Comparison of ENCODE assay signal across 19 mouse cellular contexts in genomic region chr14:21547965-21548364, GRCm38 (mm10).
DNase-seq lines count a peak whose midpoint lies in the region; ATAC-seq lines count a peak whose summit lies in the region.
"Had no signal": no experiment of that assay in that cellular context is flagged by ENCODE, and none has a peak within 500 bp of the region (broad histone marks: within the 10 kb centered on the region; RNA-seq: fewer than 3 reads in every experiment).

No protein-coding gene starts in this region.

- no peak for ATAC-seq in hindbrain, embryonic 14.5 days (ENCODE audit: low FRiP score)
- no peak for ATAC-seq in hindbrain, embryonic 11.5 days (ENCODE audit: low FRiP score)
- no peak for ATAC-seq in embryonic facial prominence, embryonic 13.5 days (ENCODE audit: insufficient number of reproducible peaks, insufficient read depth, low FRiP score, low TSS enrichment, low read depth)
- ATAC-seq in midbrain, embryonic 16.5 days, result no peak
- ATAC-seq: activated CD4-positive, CD25-positive, alpha-beta regulatory T cell, adult 4 months; liver, postnatal 0 days had no signal

- 0 out of 2 replicates have a peak overlapping the region, but pooled peaks have one; percentile 11 for H3K27ac ChIP-seq in hindbrain, embryonic 14.5 days
- H3K27ac ChIP-seq in hindbrain, embryonic 11.5 days (ENCODE audit: low read depth, low read length), result no peak overlapping the region
- H3K27ac ChIP-seq in embryonic facial prominence, embryonic 13.5 days, result peak overlapping the region; percentile 80; the same call in 1 of the 2 replicates
- peak overlapping the region; percentile 28 for H3K27ac ChIP-seq in midbrain, embryonic 16.5 days (ENCODE audit: low read length)

- H3K4me3 ChIP-seq in hindbrain, embryonic 14.5 days (replicated peaks; ENCODE audit: low read length), result no peak overlapping the region
- H3K4me3 ChIP-seq in hindbrain, embryonic 11.5 days (ENCODE audit: low read depth, low read length), result no peak overlapping the region
- no peak overlapping the region for H3K4me3 ChIP-seq in embryonic facial prominence, embryonic 13.5 days
- no peak overlapping the region for H3K4me3 ChIP-seq in midbrain, embryonic 16.5 days (ENCODE audit: low read depth, low read length)
- H3K4me3 ChIP-seq: erythroblast, embryonic 14.5 days; forebrain, embryonic 15.5 days; megakaryocyte, embryonic 14.5 days had no signal

- no peak overlapping the region for H3K9ac ChIP-seq in hindbrain, embryonic 14.5 days
- no peak overlapping the region for H3K9ac ChIP-seq in hindbrain, embryonic 11.5 days (ENCODE audit: low read depth, low read length)
- no peak overlapping the region for H3K9ac ChIP-seq in embryonic facial prominence, embryonic 13.5 days
- H3K9ac ChIP-seq in midbrain, embryonic 16.5 days (ENCODE audit: low read depth, low read length), result no peak overlapping the region
- H3K9ac ChIP-seq: forebrain, embryonic 15.5 days; liver, postnatal 0 days had no signal

- H3K9me3 ChIP-seq in hindbrain, embryonic 14.5 days (ENCODE audit: control insufficient read depth, low read length), result no peaks in the 10 kb centered on the region
- H3K9me3 ChIP-seq in hindbrain, embryonic 11.5 days (ENCODE audit: control insufficient read depth, low read length), result no peaks in the 10 kb centered on the region
- H3K9me3 ChIP-seq in embryonic facial prominence, embryonic 13.5 days, result no peaks in the 10 kb centered on the region
- no peaks in the 10 kb centered on the region for H3K9me3 ChIP-seq in midbrain, embryonic 16.5 days (replicated peaks; ENCODE audit: control insufficient read depth, low read length, poor library complexity, severe bottlenecking)
- H3K9me3 ChIP-seq: forebrain, embryonic 15.5 days; megakaryocyte, embryonic 14.5 days had no signal

- H3K27me3 ChIP-seq in hindbrain, embryonic 14.5 days (ENCODE audit: control insufficient read depth, insufficient read depth, low read length), result no peaks in the 10 kb centered on the region
- H3K27me3 ChIP-seq in hindbrain, embryonic 11.5 days (ENCODE audit: control insufficient read depth, insufficient read depth, low read length), result no peaks in the 10 kb centered on the region
- no peaks in the 10 kb centered on the region for H3K27me3 ChIP-seq in embryonic facial prominence, embryonic 13.5 days
- no peaks in the 10 kb centered on the region for H3K27me3 ChIP-seq in midbrain, embryonic 16.5 days (ENCODE audit: control insufficient read depth, insufficient read depth, low read depth, low read length)
- H3K27me3 ChIP-seq: forebrain, embryonic 15.5 days; megakaryocyte, embryonic 14.5 days had no signal

- no peak overlapping the region for H3K4me2 ChIP-seq in hindbrain, embryonic 14.5 days (replicated peaks)
- no peak overlapping the region for H3K4me2 ChIP-seq in hindbrain, embryonic 11.5 days (replicated peaks; ENCODE audit: low read depth, low read length)
- no peak overlapping the region for H3K4me2 ChIP-seq in embryonic facial prominence, embryonic 13.5 days
- no peak overlapping the region for H3K4me2 ChIP-seq in midbrain, embryonic 16.5 days (ENCODE audit: low read length)
- H3K4me2 ChIP-seq: forebrain, embryonic 15.5 days had no signal

- WGBS in hindbrain, embryonic 14.5 days, result 38% methylated on average over 3 of the region's 3 CpGs
- WGBS in hindbrain, embryonic 11.5 days, result 55% methylated on average over 3 of the region's 3 CpGs
- 29% methylated on average over 3 of the region's 3 CpGs for WGBS in embryonic facial prominence, embryonic 13.5 days
- 20% methylated on average over 3 of the region's 3 CpGs for WGBS in midbrain, embryonic 16.5 days

- H3K4me1 ChIP-seq in hindbrain, embryonic 14.5 days (replicated peaks; ENCODE audit: control insufficient read depth, insufficient read depth, low read length), result peaks cover 48% of the 10 kb centered on the region
- no peaks in the 10 kb centered on the region; the same call in 1 of the 2 replicates for H3K4me1 ChIP-seq in hindbrain, embryonic 11.5 days (replicated peaks; ENCODE audit: control insufficient read depth, insufficient read depth, low read length)
- peaks cover 62% of the 10 kb centered on the region for H3K4me1 ChIP-seq in embryonic facial prominence, embryonic 13.5 days
- H3K4me1 ChIP-seq in midbrain, embryonic 16.5 days (ENCODE audit: control insufficient read depth, insufficient read depth, low read length), result peaks cover 40% of the 10 kb centered on the region

- DNase-seq in hindbrain, embryonic 14.5 days (ENCODE audit: low spot score), result no peak
- no peak for DNase-seq in hindbrain, embryonic 11.5 days (ENCODE audit: low spot score)
- peak; percentile 60 for DNase-seq in 416B (ENCODE audit: low read depth)
- DNase-seq in adipocyte (ENCODE audit: low spot score), result no peak
- no peak for DNase-seq in urinary bladder, adult 2 months (ENCODE audit: low spot score)
- DNase-seq: adrenal gland, postnatal 25 days; cerebellum, adult 8-10 months; kidney, adult 2 months; kidney, postnatal 36 days; liver; liver, postnatal 0 days; lung, postnatal 14 days; thymus, postnatal 36 days had no signal

- no peaks in the 10 kb centered on the region for H3K36me3 ChIP-seq in hindbrain, embryonic 14.5 days (replicated peaks; ENCODE audit: control insufficient read depth, insufficient read depth)
- no peaks in the 10 kb centered on the region for H3K36me3 ChIP-seq in hindbrain, embryonic 11.5 days (ENCODE audit: control insufficient read depth, insufficient read depth, low read length)
- no peaks in the 10 kb centered on the region for H3K36me3 ChIP-seq in embryonic facial prominence, embryonic 13.5 days
- H3K36me3 ChIP-seq in midbrain, embryonic 16.5 days (ENCODE audit: control insufficient read depth, insufficient read depth, low read length), result no peaks in the 10 kb centered on the region
- H3K36me3 ChIP-seq: forebrain, embryonic 15.5 days had no signal
